ENCODE assay signal across 13 mouse cellular contexts in genomic region chr2:123386773-123387604, GRCm38 (mm10).
A peak's percentile ranks its signal among the peaks of the same experiment; 100 is the strongest.
DNase-seq lines count a peak whose midpoint lies in the region; ATAC-seq lines count a peak whose summit lies in the region.
"Had no signal": no experiment of that assay in that cellular context is flagged by ENCODE, and none has a peak within 500 bp of the region (broad histone marks: within the 10 kb centered on the region; RNA-seq: fewer than 3 reads in every experiment).

No protein-coding gene starts in this region.

- H3K36me3 ChIP-seq in forebrain, embryonic 15.5 days: no peaks in the 10 kb centered on the region
- no peaks in the 10 kb centered on the region for H3K36me3 ChIP-seq in forebrain, embryonic 10.5 days (replicated peaks)
- H3K36me3 ChIP-seq: embryonic facial prominence, embryonic 12.5 days had no signal

- no peak for DNase-seq in forebrain, embryonic 10.5 days (ENCODE audit: extremely low spot score, low spot score)
- peak; percentile 12 for DNase-seq in right cerebral cortex, adult 18-20 months
- DNase-seq in right cerebral cortex, adult 2 months (ENCODE audit: low spot score in 2 of 2): no peak
- DNase-seq in layer of hippocampus, adult 9-11 months: peak; percentile 45
- no peak for DNase-seq in natural killer cell, adult 2 months (ENCODE audit: low spot score in 2 of 2)
- no peak for DNase-seq in c-Kit-positive CD71-positive TER-119-positive erythroid progenitor cells, embryonic 14.5 days (ENCODE audit: low spot score)
- DNase-seq: gastrocnemius, postnatal 25 days; heart, postnatal 14 days; kidney, postnatal 10 days had no signal

- H3K4me2 ChIP-seq in forebrain, embryonic 15.5 days (replicated peaks): no peak overlapping the region
- H3K4me2 ChIP-seq: embryonic facial prominence, embryonic 12.5 days had no signal

- 66% methylated on average over 7 of the region's 7 CpGs for WGBS in forebrain, embryonic 15.5 days
- whole genome bisulfite sequencing in forebrain, embryonic 10.5 days: 74% methylated on average over 7 of the region's 7 CpGs

- no peak overlapping the region for H3K4me3 ChIP-seq in forebrain, embryonic 15.5 days
- no peak overlapping the region for H3K4me3 ChIP-seq in forebrain, embryonic 10.5 days
- H3K4me3 ChIP-seq: embryonic facial prominence, embryonic 12.5 days had no signal

- H3K4me1 ChIP-seq in forebrain, embryonic 15.5 days: 0 out of 2 replicates have a peak, but pooled peaks cover 5% of the 10 kb centered on the region
- H3K4me1 ChIP-seq in forebrain, embryonic 10.5 days: peaks cover 16% of the 10 kb centered on the region

- H3K9ac ChIP-seq in forebrain, embryonic 15.5 days (replicated peaks): no peak overlapping the region
- H3K9ac ChIP-seq: embryonic facial prominence, embryonic 12.5 days had no signal

- H3K27me3 ChIP-seq in forebrain, embryonic 15.5 days: no peaks in the 10 kb centered on the region
- no peaks in the 10 kb centered on the region for H3K27me3 ChIP-seq in forebrain, embryonic 10.5 days (ENCODE audit: poor library complexity, severe bottlenecking)
- H3K27me3 ChIP-seq: embryonic facial prominence, embryonic 12.5 days had no signal

- peak; percentile 46 for ATAC-seq in forebrain, embryonic 15.5 days (replicated peaks)
- no peak for ATAC-seq in CD4-positive, CD25-positive, alpha-beta regulatory T cell, adult 4 months

- H3K9me3 ChIP-seq in forebrain, embryonic 15.5 days: no peaks in the 10 kb centered on the region
- no peaks in the 10 kb centered on the region for H3K9me3 ChIP-seq in forebrain, embryonic 10.5 days
- H3K9me3 ChIP-seq: embryonic facial prominence, embryonic 12.5 days had no signal

- no peak overlapping the region for H3K27ac ChIP-seq in forebrain, embryonic 15.5 days (replicated peaks)
- no peak overlapping the region for H3K27ac ChIP-seq in forebrain, embryonic 10.5 days
- H3K27ac ChIP-seq: embryonic facial prominence, embryonic 12.5 days; macrophage had no signal

Comparison
In these comparisons a context has a peak if more than half of its experiments do, and no peak if none do; other contexts are left out.
1. DNase-seq: peak in right cerebral cortex, adult 18-20 months (single experiment) and layer of hippocampus, adult 9-11 months (single experiment); none in forebrain, embryonic 10.5 days (single experiment), right cerebral cortex, adult 2 months (0 of 2), natural killer cell, adult 2 months (0 of 2) and c-Kit-positive CD71-positive TER-119-positive erythroid progenitor cells, embryonic 14.5 days (single experiment).